Mouse (Mus musculus): Measurements from ENCODE around the gene Spo11. TPM values are rescaled to one million over a fixed set of nuclear protein-coding genes. Genes with fewer than 3 reads are reported as not detected.

Spo11 gene
- total and polyA plus RNA-seq, 2 experiments = under 0.01 TPM; not detected in 1

DNA sequence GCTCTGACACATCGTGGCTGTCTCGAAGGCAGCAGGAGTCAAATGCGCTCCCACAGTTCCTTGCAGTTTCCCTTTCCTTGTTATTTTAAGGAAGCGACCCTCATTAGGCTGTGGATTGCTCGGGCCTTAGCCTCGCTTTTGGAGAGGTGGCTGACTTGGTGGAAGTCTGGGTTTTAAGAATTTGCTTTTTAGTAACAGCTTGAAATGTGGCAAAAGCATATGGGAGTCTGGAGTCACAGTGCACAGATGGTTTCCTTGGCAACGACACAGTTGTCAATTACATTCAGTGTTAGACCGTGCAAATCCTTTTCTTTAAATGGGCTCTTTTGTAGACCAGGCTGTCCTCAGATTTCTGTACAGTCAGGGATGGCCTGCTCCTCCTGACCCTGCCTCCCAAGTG, 23.4 kb downstream of the Spo11 start:
- WGBS = 22% methylated on average over 8 of the region's 8 CpGs
- Histone ChIP-seq H3K9ac (ENCODE audit: low read depth, low read length) (peak overlapping the region; percentile 88), H3K27ac (replicated peaks; ENCODE audit: insufficient read depth, low read depth, low read length) (no peak overlapping the region), H3K27me3 (ENCODE audit: control insufficient read depth, insufficient read depth, low read length) (no peaks in the 10 kb centered on the region), H3K4me1 (ENCODE audit: control insufficient read depth, insufficient read depth, low read length) (peaks cover 6% of the 10 kb centered on the region), H3K4me3 (ENCODE audit: insufficient read depth, low read depth, low read length) (peak overlapping the region; percentile 96; the same call in 1 of the 2 replicates), H3K79me2 (ENCODE audit: control insufficient read depth, insufficient read depth, low read length) (peaks cover 11% of the 10 kb centered on the region; the same call in 1 of the 2 replicates), H3K36me3 (ENCODE audit: control insufficient read depth, insufficient read depth, low read length) (peaks cover 10% of the 10 kb centered on the region; the same call in 1 of the 2 replicates)
- no peak for DNase-seq (ENCODE audit: extremely low read depth, low read depth, low spot score)
- TF ChIP-seq CTCF (IDR thresholded peaks at IDR 0.05; ENCODE audit: low read depth, low read length) (no peak), POLR2A (IDR thresholded peaks at IDR 0.05; ENCODE audit: extremely low read depth, insufficient read depth, low read length) (no peak)

GRCm38 (mm10) chr2:173003737-173004136, 26.2 kb downstream of the Spo11 start:
- H3K4me1 ChIP-seq (ENCODE audit: control insufficient read depth, insufficient read depth, low read length) = peaks cover 6% of the 10 kb centered on the region
- H3K79me2 ChIP-seq (ENCODE audit: control insufficient read depth, insufficient read depth, low read length) = peaks cover 11% of the 10 kb centered on the region; the same call in 1 of the 2 replicates
- no peak overlapping the region for H3K9ac ChIP-seq (ENCODE audit: low read depth, low read length)
- no peak overlapping the region for H3K4me3 ChIP-seq (ENCODE audit: insufficient read depth, low read depth, low read length)
- no peak overlapping the region for H3K27ac ChIP-seq (replicated peaks; ENCODE audit: insufficient read depth, low read depth, low read length)
- DNase-seq (ENCODE audit: extremely low read depth, low read depth, low spot score) = no peak
- 98% methylated on average over 8 of the region's 8 CpGs for WGBS
- no peaks in the 10 kb centered on the region for H3K27me3 ChIP-seq (ENCODE audit: control insufficient read depth, insufficient read depth, low read length)
- H3K36me3 ChIP-seq (ENCODE audit: control insufficient read depth, insufficient read depth, low read length) = peaks cover 35% of the 10 kb centered on the region
- TF ChIP-seq CTCF (IDR thresholded peaks at IDR 0.05; ENCODE audit: low read depth, low read length) (no peak), POLR2A (IDR thresholded peaks at IDR 0.05; ENCODE audit: extremely low read depth, insufficient read depth, low read length) (no peak)

GRCm38 (mm10) chr2:173010220-173010717, 32.8 kb downstream of the Spo11 start:
- Histone ChIP-seq H3K36me3 (ENCODE audit: control insufficient read depth, insufficient read depth, low read length) (peaks cover 62% of the 10 kb centered on the region), H3K27ac (replicated peaks; ENCODE audit: insufficient read depth, low read depth, low read length) (no peak overlapping the region), H3K4me3 (ENCODE audit: insufficient read depth, low read depth, low read length) (no peak overlapping the region), H3K79me2 (ENCODE audit: control insufficient read depth, insufficient read depth, low read length) (no peaks in the 10 kb centered on the region), H3K9ac (ENCODE audit: low read depth, low read length) (no peak overlapping the region), H3K4me1 (ENCODE audit: control insufficient read depth, insufficient read depth, low read length) (no peaks in the 10 kb centered on the region), H3K27me3 (ENCODE audit: control insufficient read depth, insufficient read depth, low read length) (no peaks in the 10 kb centered on the region)
- no peak for DNase-seq (ENCODE audit: extremely low read depth, low read depth, low spot score)
- TF ChIP-seq CTCF (IDR thresholded peaks at IDR 0.05; ENCODE audit: low read depth, low read length) = no peak
- no peak for TF ChIP-seq POLR2A (IDR thresholded peaks at IDR 0.05; ENCODE audit: extremely low read depth, insufficient read depth, low read length)
- WGBS = 76% methylated on average over 3 of the region's 3 CpGs

DNA sequence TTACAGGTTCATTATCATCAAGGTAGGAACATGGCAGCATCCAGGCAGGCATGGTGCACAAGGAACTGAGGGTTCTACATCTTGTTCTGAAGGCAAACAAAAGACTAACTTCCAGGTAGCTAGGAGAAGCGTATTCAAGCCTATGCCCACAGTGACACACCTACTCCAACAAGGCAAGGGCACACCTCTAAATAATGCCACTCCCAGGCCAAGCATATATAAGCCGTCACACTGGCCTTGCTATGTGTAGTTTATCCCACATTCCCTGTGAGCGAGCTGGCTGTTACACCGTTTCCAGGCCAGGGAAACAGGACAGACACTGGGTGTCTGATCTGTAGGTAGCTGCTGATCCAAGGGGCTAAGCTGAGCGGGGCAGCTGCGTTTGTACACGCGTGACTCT, 33.9 kb downstream of the Spo11 start:
- TF ChIP-seq CTCF (IDR thresholded peaks at IDR 0.05; ENCODE audit: low read depth, low read length) (no peak), POLR2A (IDR thresholded peaks at IDR 0.05; ENCODE audit: extremely low read depth, insufficient read depth, low read length) (no peak)
- WGBS = 97% methylated on average over 8 of the region's 8 CpGs
- Histone ChIP-seq H3K79me2 (ENCODE audit: control insufficient read depth, insufficient read depth, low read length) (no peaks in the 10 kb centered on the region), H3K27me3 (ENCODE audit: control insufficient read depth, insufficient read depth, low read length) (no peaks in the 10 kb centered on the region), H3K9ac (ENCODE audit: low read depth, low read length) (no peak overlapping the region), H3K36me3 (ENCODE audit: control insufficient read depth, insufficient read depth, low read length) (peaks cover 55% of the 10 kb centered on the region), H3K27ac (replicated peaks; ENCODE audit: insufficient read depth, low read depth, low read length) (no peak overlapping the region), H3K4me3 (ENCODE audit: insufficient read depth, low read depth, low read length) (no peak overlapping the region), H3K4me1 (ENCODE audit: control insufficient read depth, insufficient read depth, low read length) (no peaks in the 10 kb centered on the region)
- DNase-seq (ENCODE audit: extremely low read depth, low read depth, low spot score) = no peak

- H3K27ac ChIP-seq (replicated peaks; ENCODE audit: insufficient read depth, low read depth, low read length) = no peak overlapping the region
- no peak overlapping the region for H3K9ac ChIP-seq (ENCODE audit: low read depth, low read length)
- peaks cover 16% of the 10 kb centered on the region for H3K4me1 ChIP-seq (ENCODE audit: control insufficient read depth, insufficient read depth, low read length)
- H3K27me3 ChIP-seq (ENCODE audit: control insufficient read depth, insufficient read depth, low read length) = no peaks in the 10 kb centered on the region
- WGBS = 86% methylated on average over 7 of the region's 7 CpGs
- H3K36me3 ChIP-seq (ENCODE audit: control insufficient read depth, insufficient read depth, low read length) = peaks cover 25% of the 10 kb centered on the region
- no peaks in the 10 kb centered on the region for H3K79me2 ChIP-seq (ENCODE audit: control insufficient read depth, insufficient read depth, low read length)
- no peak overlapping the region for H3K4me3 ChIP-seq (ENCODE audit: insufficient read depth, low read depth, low read length)
- no peak for DNase-seq (ENCODE audit: extremely low read depth, low read depth, low spot score)
- TF ChIP-seq CTCF (IDR thresholded peaks at IDR 0.05; ENCODE audit: low read depth, low read length) (no peak), POLR2A (IDR thresholded peaks at IDR 0.05; ENCODE audit: extremely low read depth, insufficient read depth, low read length) (no peak)
These were observed 37.3 kb downstream of the Spo11 start for GRCm38 (mm10) chr2:173014741-173015287.

GRCm38 (mm10) chr2:173017940-173018339, 40.4 kb downstream of the Spo11 start:
- Histone ChIP-seq H3K27me3 (ENCODE audit: control insufficient read depth, insufficient read depth, low read length) (no peaks in the 10 kb centered on the region), H3K9ac (ENCODE audit: low read depth, low read length) (no peak overlapping the region), H3K4me1 (ENCODE audit: control insufficient read depth, insufficient read depth, low read length) (peaks cover 18% of the 10 kb centered on the region), H3K79me2 (ENCODE audit: control insufficient read depth, insufficient read depth, low read length) (peaks cover 3% of the 10 kb centered on the region; the same call in 1 of the 2 replicates), H3K4me3 (ENCODE audit: insufficient read depth, low read depth, low read length) (no peak overlapping the region), H3K27ac (replicated peaks; ENCODE audit: insufficient read depth, low read depth, low read length) (no peak overlapping the region), H3K36me3 (ENCODE audit: control insufficient read depth, insufficient read depth, low read length) (peaks cover 2% of the 10 kb centered on the region; the same call in 1 of the 2 replicates)
- TF ChIP-seq CTCF (IDR thresholded peaks at IDR 0.05; ENCODE audit: low read depth, low read length) = no peak
- no peak for TF ChIP-seq POLR2A (IDR thresholded peaks at IDR 0.05; ENCODE audit: extremely low read depth, insufficient read depth, low read length)
- peak; percentile 58 for DNase-seq (ENCODE audit: extremely low read depth, low read depth, low spot score)
- WGBS = 13% methylated on average over 6 of the region's 6 CpGs
